Mouse (Mus musculus) kidney, postnatal 14 days (tissue): Measurements from ENCODE around the gene Sgk2.

ENCODE experiments used
- DNase-seq: peaks from one replicate; pipeline ENCODE4 v3.0.0; 2022; ENCODE audit warnings: mixed read lengths

Gene Sgk2

DNA sequence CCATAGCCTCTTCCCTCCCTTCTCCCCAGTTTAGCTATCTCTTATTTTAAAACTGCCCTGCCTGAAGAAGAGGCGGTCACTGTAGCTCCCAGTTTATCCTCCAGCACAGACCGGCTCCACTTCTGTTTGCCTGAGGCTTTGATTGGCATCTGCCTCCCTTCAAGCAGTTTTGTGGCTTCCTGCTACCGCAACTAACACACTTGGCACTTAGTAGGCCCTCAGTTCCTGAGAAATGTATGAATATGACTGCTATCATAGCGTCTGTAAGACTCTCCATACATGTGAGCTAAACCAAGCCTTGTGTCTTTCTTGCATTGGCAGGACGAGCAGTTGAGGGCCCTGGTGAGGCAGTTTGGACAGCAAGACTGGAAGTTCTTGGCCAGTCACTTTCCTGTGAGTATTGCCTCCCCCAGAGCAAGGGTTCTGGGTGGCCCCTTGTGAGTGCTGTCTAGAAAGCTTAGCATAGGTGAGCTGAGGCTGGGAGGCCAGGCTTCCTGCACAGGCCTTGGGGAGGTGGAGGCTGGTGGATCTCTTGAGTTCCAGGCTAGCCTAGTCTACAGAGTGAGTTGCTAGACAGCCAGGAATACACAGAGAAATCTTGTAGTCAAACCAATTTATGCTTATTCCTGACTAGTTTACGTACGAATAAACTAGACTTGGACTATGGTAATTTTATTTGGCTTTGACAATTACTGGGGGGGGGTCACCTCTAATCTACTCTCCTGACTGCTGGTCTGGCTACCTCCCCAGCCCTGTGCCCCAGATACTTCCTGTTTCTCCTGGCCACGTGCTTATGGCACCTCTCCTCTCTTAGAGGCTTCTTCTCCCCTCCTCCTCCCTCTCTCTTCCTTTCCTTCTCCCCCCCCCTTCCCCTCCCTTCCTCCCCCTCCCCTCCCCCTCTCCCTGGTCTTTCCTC, 74.3 kb downstream of the Sgk2 start:
- no peak for DNase-seq

DNA sequence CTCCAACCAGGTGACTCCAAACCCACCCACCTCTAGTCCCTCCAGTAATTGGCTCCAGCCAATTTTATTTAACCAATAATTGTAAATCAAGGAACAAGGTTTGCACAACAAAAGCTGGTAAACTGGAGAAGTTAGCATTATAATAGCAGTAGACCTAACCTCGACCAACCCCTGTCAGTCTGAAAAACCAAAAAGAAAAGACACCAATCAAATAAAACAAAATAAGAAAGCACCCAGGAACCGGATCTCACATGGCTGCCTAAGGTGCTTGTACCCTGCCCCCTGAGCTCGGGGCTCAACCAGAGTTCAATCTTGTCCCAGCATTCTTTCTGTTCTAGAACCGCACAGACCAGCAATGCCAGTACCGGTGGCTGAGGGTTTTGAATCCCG, 75.0 kb downstream of the Sgk2 start:
- no peak for DNase-seq
